Mouse (Mus musculus): ENCODE measurements around the gene E2f8. TPM values are rescaled to one million over a fixed set of nuclear protein-coding genes. Genes with fewer than 3 reads are reported as not detected.
A peak's percentile ranks its signal among the peaks of the same experiment; 100 is the strongest.

Gene E2f8
- polyA plus RNA-seq, 1 experiment from 2014 or later = 12.6 TPM

- Histone ChIP-seq H3K27ac (no peak overlapping the region), H3K36me3 (ENCODE audit: poor library complexity, severe bottlenecking) (no peaks in the 10 kb centered on the region), H3K4me1 (peaks cover 13% of the 10 kb centered on the region), H3K9me3 (replicated peaks) (no peaks in the 10 kb centered on the region), H3K9ac (no peak overlapping the region), H3K4me2 (no peak overlapping the region), H3K27me3 (peaks cover 57% of the 10 kb centered on the region), H3K4me3 (no peak overlapping the region)
- 61% methylated on average over 8 of the region's 8 CpGs for WGBS
- ATAC-seq = no peak
Observed at GRCm38 (mm10) chr7:48887973-48888372, 6.6 kb upstream of the E2f8 start.

GRCm38 (mm10) chr7:48884266-48884611 is 2.8 kb upstream of the E2f8 start:
- Histone ChIP-seq H3K9ac (no peak overlapping the region), H3K4me3 (no peak overlapping the region), H3K27ac (no peak overlapping the region), H3K27me3 (peaks cover 60% of the 10 kb centered on the region), H3K4me2 (no peak overlapping the region), H3K36me3 (ENCODE audit: poor library complexity, severe bottlenecking) (no peaks in the 10 kb centered on the region), H3K9me3 (replicated peaks) (no peaks in the 10 kb centered on the region), H3K4me1 (peaks cover 19% of the 10 kb centered on the region)
- no peak for ATAC-seq
- 76% methylated on average over 5 of the region's 5 CpGs for WGBS

GRCm38 (mm10) chr7:48883525-48884265 is 2.3 kb upstream of the E2f8 start:
- Histone ChIP-seq H3K9me3 (replicated peaks) (no peaks in the 10 kb centered on the region), H3K4me2 (no peak overlapping the region), H3K27me3 (peaks cover 55% of the 10 kb centered on the region), H3K9ac (no peak overlapping the region), H3K27ac (no peak overlapping the region), H3K4me1 (peaks cover 22% of the 10 kb centered on the region), H3K4me3 (no peak overlapping the region), H3K36me3 (ENCODE audit: poor library complexity, severe bottlenecking) (no peaks in the 10 kb centered on the region)
- no peak for ATAC-seq
- 87% methylated on average over 4 of the region's 4 CpGs for WGBS

- H3K27ac ChIP-seq = no peak overlapping the region
- H3K4me1 ChIP-seq = peaks cover 22% of the 10 kb centered on the region
- ATAC-seq = no peak
- peaks cover 13% of the 10 kb centered on the region for H3K36me3 ChIP-seq (ENCODE audit: poor library complexity, severe bottlenecking)
- H3K4me2 ChIP-seq = peak overlapping the region; percentile 96
- peaks cover 41% of the 10 kb centered on the region for H3K27me3 ChIP-seq
- peak overlapping the region; percentile 72 for H3K4me3 ChIP-seq
- H3K9me3 ChIP-seq (replicated peaks) = no peaks in the 10 kb centered on the region
- 3% methylated on average over 28 of the region's 28 CpGs for WGBS
- peak overlapping the region; percentile 50 for H3K9ac ChIP-seq
Observed at GRCm38 (mm10) chr7:48881971-48882609, 694 bp upstream of the E2f8 start.

- H3K4me1 ChIP-seq = peaks cover 22% of the 10 kb centered on the region
- peak; percentile 99 for ATAC-seq
- peak overlapping the region; percentile 82 for H3K9ac ChIP-seq
- WGBS = under 1% methylated on average over 65 of the region's 77 CpGs
- H3K4me3 ChIP-seq = peak overlapping the region; percentile 72
- H3K9me3 ChIP-seq (replicated peaks) = no peaks in the 10 kb centered on the region
- peaks cover 18% of the 10 kb centered on the region for H3K36me3 ChIP-seq (ENCODE audit: poor library complexity, severe bottlenecking)
- H3K27ac ChIP-seq = peak overlapping the region; percentile 81
- peaks cover 37% of the 10 kb centered on the region for H3K27me3 ChIP-seq
- peak overlapping the region; percentile 96 for H3K4me2 ChIP-seq
Observed at GRCm38 (mm10) chr7:48880591-48881481, 560 bp downstream of the E2f8 start.

- ATAC-seq = no peak
- H3K4me2 ChIP-seq = peak overlapping the region; percentile 57
- H3K36me3 ChIP-seq (ENCODE audit: poor library complexity, severe bottlenecking) = peaks cover 31% of the 10 kb centered on the region
- no peak overlapping the region for H3K27ac ChIP-seq
- peaks cover 28% of the 10 kb centered on the region for H3K27me3 ChIP-seq
- peaks cover 22% of the 10 kb centered on the region for H3K4me1 ChIP-seq
- no peaks in the 10 kb centered on the region for H3K9me3 ChIP-seq (replicated peaks)
- 47% methylated on average over 3 of the region's 3 CpGs for WGBS
- H3K4me3 ChIP-seq = peak overlapping the region; percentile 30
- peak overlapping the region; percentile 47 for H3K9ac ChIP-seq
Observed at GRCm38 (mm10) chr7:48879574-48879973, 1.8 kb downstream of the E2f8 start.

GRCm38 (mm10) chr7:48877786-48878390 is 3.5 kb downstream of the E2f8 start:
- Histone ChIP-seq H3K27me3 (peaks cover 11% of the 10 kb centered on the region), H3K9ac (no peak overlapping the region), H3K4me3 (no peak overlapping the region), H3K27ac (no peak overlapping the region), H3K4me2 (no peak overlapping the region), H3K4me1 (peaks cover 22% of the 10 kb centered on the region), H3K9me3 (replicated peaks) (no peaks in the 10 kb centered on the region), H3K36me3 (ENCODE audit: poor library complexity, severe bottlenecking) (peaks cover 48% of the 10 kb centered on the region)
- no peak for ATAC-seq
- 90% methylated on average over 15 of the region's 15 CpGs for WGBS

GRCm38 (mm10) chr7:48876526-48876925 is 4.9 kb downstream of the E2f8 start:
- no peak overlapping the region for H3K4me3 ChIP-seq
- ATAC-seq = no peak

GRCm38 (mm10) chr7:48875096-48875495 is 6.3 kb downstream of the E2f8 start:
- no peak overlapping the region for H3K4me3 ChIP-seq
- WGBS = 88% methylated on average over 14 of the region's 14 CpGs
- no peak overlapping the region for H3K4me2 ChIP-seq
- no peaks in the 10 kb centered on the region for H3K9me3 ChIP-seq (replicated peaks)
- peaks cover 76% of the 10 kb centered on the region for H3K36me3 ChIP-seq (ENCODE audit: poor library complexity, severe bottlenecking)
- H3K4me1 ChIP-seq = peaks cover 9% of the 10 kb centered on the region
- H3K27ac ChIP-seq = no peak overlapping the region
- H3K9ac ChIP-seq = no peak overlapping the region
- no peaks in the 10 kb centered on the region for H3K27me3 ChIP-seq
- no peak; the same call in 1 of the 2 replicates for ATAC-seq

More at GRCm38 (mm10) chr7:48876526-48876925, 4.9 kb downstream of the E2f8 start:
- 73% methylated on average over 4 of the region's 4 CpGs for WGBS
- Histone ChIP-seq H3K4me2 (no peak overlapping the region), H3K9me3 (replicated peaks) (no peaks in the 10 kb centered on the region), H3K4me1 (peaks cover 12% of the 10 kb centered on the region), H3K27ac (no peak overlapping the region), H3K9ac (no peak overlapping the region), H3K36me3 (ENCODE audit: poor library complexity, severe bottlenecking) (peaks cover 62% of the 10 kb centered on the region), H3K27me3 (no peaks in the 10 kb centered on the region)

- peaks cover 91% of the 10 kb centered on the region for H3K36me3 ChIP-seq (ENCODE audit: poor library complexity, severe bottlenecking)
- no peak overlapping the region for H3K27ac ChIP-seq
- no peaks in the 10 kb centered on the region for H3K9me3 ChIP-seq (replicated peaks)
- ATAC-seq = no peak
- 92% methylated on average over 11 of the region's 11 CpGs for WGBS
- H3K4me2 ChIP-seq = no peak overlapping the region
- H3K4me3 ChIP-seq = no peak overlapping the region
- no peaks in the 10 kb centered on the region for H3K4me1 ChIP-seq
- no peaks in the 10 kb centered on the region for H3K27me3 ChIP-seq
- H3K9ac ChIP-seq = no peak overlapping the region
Observed at GRCm38 (mm10) chr7:48871292-48871691, 10.1 kb downstream of the E2f8 start.

GRCm38 (mm10) chr7:48870579-48871180 is 10.7 kb downstream of the E2f8 start:
- peaks cover 93% of the 10 kb centered on the region for H3K36me3 ChIP-seq (ENCODE audit: poor library complexity, severe bottlenecking)
- H3K4me2 ChIP-seq = no peak overlapping the region
- H3K27ac ChIP-seq = no peak overlapping the region
- H3K9me3 ChIP-seq (replicated peaks) = no peaks in the 10 kb centered on the region
- 94% methylated on average over 21 of the region's 21 CpGs for WGBS
- H3K9ac ChIP-seq = no peak overlapping the region
- no peak overlapping the region for H3K4me3 ChIP-seq
- no peaks in the 10 kb centered on the region for H3K27me3 ChIP-seq
- H3K4me1 ChIP-seq = no peaks in the 10 kb centered on the region
- no peak for ATAC-seq
